Mouse (Mus musculus) hindlimb bud, embryonic 11.5 days (tissue): ENCODE measurements at regions not wholly inside any gene's neighbourhood (a gene's known extent, or its start where the extent isn't known, plus 50 kb on each side); places are given as distances from the start of the nearest gene placed in this dataset.

ENCODE experiments used
- DNase-seq: peaks from one replicate; pipeline ENCODE4 v3.0.0-alpha.2; 2012; ENCODE audit warnings: low read depth, low spot score; ENCODE audit errors: extremely low spot score

DNA sequence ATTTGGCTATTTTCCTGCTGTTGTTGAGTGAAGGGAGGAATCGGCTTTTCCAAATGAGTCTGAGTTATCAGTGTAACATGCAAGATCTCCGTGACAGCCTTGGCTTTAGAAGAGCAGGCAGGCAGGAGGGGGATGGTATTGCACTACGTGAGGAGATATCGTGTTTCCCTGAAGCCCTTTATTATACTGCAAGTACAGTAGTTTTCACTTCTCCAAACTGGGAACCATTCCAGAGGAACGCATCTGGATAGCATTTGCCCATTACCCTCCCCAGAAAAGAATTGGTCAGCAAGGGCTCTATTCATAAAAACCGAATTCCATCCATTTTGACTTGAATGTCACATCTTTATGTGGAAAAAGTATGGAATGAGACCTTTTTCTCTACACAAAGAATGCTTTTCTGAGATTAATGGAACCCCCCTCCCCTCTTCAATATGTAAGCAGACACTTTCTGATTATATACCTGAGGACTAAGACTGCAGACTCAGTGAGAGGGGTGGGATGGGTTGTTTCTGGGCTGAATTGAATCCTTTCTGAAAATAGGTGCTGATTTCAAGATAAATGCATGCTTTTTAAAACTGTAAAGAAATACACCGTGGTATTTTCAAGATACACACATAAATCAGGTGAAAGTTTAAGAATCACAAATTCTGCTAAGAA lies 571.8 kb downstream of the Car8 start:
- DNase-seq: no peak

DNA sequence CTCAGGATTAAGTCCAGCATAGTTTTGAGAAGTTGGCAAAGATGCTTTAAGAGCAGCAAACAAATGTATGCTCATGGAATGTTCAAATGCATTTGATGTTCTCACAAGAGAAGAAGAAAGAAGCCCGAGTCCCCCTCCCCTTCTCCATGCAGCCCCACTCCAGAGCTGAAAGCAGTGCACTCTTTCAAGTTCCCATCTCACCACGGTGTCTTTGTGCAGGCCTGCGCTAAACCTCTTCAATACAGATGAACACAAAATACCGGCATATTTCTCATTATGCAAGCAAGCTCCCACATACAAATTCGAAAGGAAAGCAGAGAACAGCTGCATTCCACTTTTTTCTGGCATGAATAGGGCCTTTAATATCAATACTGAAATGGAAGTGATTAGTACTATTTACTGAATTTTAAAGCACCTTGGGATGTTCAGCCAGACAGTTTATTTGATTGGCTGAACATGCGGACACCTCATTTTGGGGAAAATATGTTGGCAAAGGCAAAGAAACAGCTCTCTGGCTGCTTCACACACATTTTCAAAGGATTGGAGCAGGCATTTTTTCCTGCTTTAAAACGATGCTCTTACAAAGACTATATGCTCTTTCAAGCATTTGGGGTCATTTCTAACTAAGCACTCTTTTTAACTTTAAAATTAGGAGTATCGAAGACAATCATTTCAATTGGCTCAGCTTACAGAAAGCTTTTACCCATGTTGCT lies 595.8 kb downstream of the Car8 start:
- no peak for DNase-seq

DNA sequence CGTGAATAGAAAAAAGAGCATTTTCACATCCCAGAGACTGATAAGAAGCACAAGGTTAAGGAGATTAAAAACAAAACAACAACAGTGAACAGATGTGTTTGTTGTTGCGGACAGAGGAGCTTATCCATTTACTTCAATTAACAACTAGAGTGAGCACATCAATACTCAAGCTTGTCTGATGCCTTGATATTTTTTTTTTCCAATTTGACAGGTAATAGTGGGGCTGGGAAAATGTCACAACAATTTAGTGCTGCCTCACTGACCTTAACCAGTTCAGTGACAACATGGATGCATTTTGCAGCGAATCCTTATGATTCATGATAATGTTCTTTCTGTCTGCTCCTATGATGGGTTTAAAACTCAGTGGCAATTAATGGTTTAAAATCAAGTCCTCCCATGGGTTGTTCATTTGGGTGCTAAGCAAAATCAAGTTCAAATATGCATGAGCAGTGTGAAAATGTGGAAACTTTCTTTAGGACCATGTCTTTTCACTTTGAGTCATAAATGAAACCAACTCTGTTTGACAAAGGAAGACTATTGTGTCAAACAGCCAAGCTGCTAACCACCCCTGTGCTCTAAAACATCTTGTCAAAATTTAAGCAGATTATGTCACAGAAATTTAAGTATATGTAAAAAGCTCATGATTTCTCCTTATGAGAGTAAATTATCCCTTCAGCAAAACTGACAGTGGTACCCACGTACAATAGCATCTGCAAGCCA lies 641.0 kb downstream of the Car8 start:
- DNase-seq: no peak

DNA sequence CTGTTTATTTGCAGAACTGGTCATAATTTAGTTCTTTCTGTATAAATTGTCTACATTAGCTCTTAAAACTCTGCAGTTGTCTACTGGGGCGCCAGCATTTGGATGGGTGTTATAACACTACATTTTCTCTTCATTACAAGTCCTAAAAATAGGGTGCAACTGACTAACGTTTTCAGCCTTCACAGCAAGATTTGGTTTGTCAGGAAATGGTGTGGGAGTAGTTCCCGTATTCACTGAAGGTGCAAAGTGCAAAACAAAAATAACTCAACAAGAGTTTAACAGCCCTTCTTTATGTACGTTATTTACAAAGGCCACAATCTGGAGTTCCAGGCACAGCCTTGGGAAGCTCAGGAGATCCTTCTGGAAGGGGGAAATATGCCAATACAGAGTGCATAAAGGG lies 642.7 kb downstream of the Car8 start:
- no peak for DNase-seq

DNA sequence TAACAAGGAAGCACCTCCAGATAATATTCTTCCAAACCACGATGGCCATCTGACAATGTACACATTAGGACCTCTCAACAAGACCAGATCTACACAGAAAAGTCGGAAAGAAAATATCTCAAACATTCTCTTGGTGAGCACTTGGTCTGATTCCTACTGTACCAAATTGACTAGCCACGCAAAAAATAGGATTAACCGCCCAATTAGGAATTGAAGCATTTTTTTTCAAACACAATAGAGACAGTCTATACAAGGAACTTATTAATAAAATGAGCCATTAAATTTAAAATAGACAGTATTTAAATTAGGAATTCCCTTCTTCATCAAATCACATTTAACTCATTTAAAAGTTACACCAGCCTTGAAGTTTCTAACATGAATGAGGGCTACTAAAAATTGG lies 655.0 kb downstream of the Car8 start:
- no peak for DNase-seq

DNA sequence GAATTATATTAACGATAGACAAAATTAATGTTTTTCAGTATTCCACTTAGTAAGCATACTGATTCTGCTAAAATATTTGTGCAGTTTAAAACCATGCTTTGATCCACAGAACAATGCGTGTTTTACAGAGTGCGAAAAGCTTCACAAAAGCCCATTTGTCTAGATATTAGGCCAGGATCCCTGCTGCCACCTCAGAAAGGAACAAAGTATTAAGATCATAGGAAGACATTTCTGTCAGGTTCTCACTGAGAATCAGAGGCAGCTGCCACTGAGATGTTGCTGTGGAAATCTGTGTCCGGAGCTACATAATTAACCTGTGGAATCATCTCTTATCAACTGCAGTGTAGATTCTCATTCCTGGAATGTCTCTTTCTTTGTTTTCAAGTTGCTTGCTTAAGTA lies 656.9 kb downstream of the Car8 start:
- no peak for DNase-seq

DNA sequence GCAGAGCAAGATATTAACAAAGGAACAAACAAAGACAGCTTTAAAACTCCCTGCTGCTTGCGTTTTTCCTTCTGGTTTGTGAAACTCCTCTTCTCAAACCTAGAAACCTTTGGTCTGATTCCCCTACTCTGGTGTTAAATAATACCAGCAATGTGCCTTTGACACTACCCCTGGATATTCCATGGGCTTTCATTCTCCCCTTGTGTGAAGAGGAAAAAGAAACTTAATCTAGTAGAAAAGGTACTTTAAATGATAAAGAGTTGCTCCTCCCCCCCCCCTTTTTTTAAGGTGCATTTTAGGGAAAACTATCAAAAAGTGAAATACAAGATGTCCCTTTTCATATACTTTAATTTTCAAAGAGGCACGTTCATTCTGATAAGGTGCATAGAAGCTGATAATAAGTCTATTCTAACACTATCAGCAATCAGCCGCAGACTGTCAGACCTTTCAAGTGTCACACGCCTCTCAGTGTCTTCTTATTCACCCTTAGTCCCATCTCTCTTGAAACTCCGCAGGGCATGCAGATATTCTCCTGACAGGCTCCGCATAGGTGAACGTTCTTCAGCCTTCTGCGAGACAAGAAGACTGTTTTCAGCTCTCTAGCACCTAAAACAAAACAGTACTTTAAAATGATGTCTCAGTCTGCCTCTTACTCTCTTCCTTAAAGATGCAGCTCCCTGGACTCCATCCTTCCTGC lies 657.5 kb downstream of the Car8 start:
- no peak for DNase-seq

DNA sequence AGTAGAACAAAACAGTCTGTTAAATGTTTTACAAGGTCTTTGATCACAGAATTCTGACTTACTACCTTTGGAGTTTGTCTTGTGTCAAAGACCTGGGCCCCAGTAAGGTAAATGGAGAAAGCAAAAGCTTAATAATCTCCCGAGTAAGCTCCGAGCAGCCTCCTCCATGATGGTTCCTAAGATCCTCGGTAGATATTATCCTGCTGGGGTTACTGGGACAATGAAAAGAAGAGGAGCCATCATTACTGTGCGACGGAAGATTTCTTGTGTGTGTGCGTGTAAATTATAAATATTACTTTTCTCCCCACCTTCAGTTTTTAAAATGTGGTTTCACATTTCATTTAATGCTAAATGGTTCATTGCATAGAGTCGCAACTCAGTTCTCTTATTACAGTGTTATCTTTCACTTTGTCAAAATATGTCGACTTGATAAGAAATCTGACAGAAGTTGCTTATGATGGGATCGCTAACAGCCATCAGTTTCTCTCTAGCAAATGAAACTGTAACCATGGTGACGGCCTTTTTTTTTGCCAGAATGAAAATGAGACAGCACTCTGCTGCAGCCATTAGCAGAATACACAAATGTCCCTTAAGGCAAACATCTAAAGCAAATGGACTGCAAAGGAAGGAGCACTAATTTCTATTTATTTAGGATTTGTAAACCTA lies 658.2 kb downstream of the Car8 start:
- no peak for DNase-seq

DNA sequence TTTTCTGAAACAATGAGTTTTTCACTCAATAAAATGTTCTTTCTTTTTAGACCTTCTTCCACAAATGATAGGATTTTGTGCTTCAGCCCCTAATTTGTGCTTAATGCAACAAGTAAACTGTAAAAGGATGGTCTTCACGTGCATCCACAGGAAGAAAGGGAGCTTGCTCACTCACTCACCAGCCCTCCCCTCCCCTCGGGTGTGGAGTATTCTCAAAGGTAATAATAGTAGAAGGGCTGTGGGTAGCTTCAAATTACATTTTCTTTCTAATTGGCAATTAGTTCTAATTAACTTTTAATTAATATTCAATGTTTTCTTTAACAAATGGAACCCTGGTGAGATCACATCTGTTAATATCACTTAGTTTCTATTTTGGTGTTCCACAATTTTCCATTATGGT lies 664.8 kb downstream of the Car8 start:
- no peak for DNase-seq

DNA sequence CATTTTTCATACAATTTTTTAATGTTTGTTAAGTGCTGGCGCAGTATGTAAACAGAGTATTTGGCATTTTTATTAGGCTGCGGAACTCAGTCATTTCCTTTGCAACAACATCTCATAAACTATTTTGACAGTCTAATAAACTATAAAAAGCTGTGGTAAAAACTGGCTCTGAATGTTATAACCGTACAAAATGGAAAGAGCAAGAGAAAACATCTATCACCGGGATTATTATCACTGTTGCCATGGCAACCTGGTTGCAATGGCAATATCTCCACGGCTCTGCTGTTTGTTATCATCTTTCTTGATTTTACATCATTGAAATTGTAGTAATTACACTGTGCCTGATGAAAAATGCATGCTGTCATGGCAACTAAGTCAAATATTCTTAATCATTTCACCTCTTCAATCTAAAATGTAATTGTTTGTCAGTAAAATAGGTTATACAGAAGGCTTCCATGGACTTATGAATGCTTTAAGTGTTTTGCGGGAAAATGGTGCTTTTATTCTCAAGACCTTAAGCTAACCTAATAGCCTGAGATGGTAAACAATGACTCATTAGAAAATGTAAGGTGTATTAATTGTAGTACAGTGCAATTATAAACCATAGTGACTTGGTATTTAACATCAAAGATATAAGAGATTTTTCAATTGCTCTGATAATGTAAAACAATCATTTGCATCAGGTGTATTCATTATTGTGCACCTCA lies 671.0 kb downstream of the Car8 start:
- no peak for DNase-seq

DNA sequence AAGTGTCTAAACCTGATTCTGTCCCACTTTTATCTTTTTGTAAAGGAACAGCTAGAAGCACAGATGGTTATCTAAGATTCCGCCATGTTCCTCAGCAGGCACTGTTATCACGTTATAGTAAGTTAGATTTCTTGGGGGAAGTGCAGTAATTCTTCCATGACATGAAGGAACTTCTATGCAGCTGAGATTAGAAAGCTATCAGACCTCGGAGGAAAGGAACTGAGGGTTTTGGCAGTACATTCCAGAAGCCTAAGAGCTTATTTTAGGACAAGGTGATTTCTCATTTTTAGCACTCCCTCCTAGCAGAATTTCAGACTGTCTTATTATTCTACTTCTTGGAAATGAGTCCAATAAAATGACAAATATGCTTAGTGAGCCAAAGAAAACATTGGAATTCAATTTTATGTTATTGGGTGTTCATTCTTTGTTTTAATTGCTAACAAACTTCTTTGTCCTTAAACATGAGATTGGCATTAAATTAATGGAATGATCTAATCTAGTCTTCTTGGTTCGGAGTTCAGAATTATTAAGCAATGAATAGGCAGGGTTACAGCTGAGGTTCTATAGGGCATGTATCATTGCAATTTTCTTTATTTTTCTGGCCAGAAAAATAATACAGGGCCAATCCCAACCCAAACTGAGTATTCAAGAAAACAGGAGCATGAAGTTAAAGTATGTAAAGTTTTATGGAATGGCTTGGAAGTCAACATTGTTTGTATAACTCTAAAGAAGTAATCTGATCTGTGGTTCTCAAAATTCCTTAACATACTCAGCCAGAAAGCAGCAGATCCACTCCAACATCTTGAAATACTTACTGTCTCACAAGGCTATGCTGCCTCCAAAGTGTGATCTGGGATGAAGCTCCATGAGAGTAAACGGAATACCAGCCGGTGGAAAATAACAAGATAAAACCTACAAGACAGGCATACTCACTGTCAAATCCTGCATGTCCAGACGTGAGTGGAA lies 678.7 kb downstream of the Car8 start:
- DNase-seq: no peak

DNA sequence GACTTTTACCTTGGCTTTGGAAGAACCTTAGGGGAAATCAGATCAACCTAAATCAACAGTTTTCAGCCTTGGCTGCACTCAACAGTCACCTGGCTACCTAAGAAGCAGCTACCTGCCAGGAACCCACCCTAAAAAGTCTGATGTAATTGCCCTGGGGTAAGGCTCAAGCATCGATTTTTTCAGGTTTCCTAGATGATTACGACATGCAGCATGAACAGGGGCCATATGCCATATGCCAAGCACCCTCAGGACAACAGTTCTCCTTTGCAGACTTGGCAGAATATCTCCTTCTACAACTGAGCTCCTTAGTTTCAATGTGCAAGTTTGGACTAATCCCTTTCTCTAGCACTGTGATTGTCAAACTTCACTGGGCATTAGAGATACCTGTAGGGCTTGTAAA lies 680.1 kb downstream of the Car8 start:
- no peak for DNase-seq

DNA sequence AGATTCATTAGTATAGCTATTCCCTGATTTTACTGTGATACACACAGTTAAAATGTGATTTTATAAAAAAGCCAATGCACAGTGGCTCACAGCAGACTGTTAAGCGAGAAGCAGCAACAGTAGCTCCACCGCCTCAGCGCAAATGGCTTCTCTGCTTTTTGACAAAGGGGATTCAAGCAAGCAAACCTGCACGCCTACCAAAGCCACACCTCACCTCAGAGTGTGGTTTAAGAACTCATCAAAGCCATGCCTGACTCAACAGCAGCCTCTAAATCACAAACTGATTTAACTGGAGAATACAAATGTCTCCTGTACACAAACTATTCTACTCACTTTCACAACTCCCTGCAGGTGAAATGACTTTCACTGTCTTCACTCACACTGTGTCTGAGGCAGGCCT lies 704.5 kb downstream of the Car8 start:
- no peak for DNase-seq

DNA sequence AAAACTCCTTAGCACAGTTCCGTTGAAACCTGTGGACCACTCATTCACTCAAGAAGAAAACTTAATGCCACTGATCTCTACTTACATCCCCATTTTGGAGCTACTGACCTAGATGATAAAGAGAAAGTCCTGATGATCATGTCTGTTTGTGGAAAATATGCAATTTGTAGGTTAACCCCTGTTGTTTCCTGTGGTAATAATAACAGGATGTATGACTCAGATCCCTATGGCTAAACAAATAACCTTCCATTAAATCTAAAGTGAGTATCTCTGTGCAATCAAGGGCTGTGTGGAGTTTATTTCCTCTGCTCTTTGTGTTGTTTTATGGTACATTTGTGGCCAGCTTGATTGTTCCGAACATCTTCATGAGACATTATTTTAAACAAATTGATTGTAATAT lies 711.1 kb downstream of the Car8 start:
- DNase-seq: no peak

DNA sequence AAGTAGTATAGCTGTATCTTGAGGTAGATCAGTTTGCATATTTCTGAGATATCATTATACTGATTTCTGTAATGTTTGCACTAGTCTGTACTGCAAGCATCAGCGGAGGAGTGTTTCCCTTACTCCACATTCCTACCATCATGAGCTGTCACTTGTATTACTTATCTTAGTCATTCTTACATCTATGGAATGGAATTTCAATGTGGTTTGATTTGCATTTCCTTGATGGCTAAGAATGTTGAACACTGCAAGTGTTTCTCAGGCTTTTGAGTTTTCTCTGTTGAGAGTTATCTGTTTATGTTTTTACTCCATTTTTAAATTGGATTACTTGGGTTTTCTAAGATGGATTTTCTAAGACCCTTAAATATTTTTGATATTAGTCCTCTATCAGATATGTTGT lies 725.8 kb downstream of the Car8 start:
- no peak for DNase-seq

DNA sequence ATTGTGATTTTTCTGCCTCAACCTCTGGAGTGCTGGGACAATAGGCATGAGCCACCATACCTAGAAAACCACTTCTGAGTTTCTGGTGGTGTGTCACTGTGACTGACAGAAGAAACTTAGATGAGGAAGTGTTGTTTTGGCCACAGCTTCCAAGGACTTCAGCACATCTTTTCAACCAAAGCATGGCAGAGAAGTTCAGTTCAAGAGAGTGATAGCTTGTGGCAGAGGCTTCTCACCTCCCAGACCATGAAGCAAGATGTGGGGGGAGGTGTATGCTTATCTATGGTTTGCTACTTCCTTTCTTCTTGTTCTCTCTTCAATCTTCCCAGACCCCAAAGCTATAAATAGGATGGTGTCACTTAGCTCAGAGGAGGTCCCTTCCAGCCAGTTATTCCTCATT lies 753.3 kb downstream of the Car8 start:
- no peak for DNase-seq

DNA sequence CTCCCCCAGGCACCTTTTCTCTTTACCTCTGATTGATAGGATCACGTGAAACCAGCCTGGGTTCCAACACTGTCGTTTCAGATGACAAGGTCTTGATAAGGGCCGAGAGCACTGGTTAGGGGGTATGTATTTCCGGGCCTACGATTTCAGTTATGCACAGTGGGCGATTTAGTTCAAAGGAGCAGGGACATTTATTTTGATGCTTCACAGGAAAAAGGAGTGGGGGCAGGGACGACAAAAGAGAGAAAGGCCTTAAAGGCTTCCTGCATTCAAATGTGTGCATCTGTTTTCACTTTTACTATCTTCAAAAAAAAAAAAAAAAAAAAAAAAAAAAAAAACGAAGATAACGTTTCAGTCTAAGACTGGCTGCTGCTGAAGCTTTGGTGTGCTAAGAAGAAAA lies 783.7 kb downstream of the Car8 start:
- DNase-seq: no peak

DNA sequence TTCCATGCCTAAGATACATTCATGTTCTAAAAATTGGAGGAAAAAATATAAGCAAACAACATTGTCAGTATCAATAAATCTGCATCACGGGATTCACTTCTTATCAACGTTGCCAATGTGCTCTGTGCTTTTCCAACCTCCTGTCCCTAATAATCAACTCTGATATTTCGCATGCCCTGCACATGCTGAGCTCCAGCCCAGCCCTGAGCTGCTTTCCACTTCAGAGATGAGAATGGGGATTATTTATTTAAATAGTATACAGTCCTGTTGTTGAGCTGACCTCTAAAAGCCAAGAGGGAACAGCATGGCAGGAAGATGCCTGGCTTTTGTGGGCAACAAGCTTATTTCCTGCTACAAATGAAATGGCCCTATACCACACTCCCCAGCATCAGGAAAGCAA lies 786.2 kb downstream of the Car8 start:
- no peak for DNase-seq

DNA sequence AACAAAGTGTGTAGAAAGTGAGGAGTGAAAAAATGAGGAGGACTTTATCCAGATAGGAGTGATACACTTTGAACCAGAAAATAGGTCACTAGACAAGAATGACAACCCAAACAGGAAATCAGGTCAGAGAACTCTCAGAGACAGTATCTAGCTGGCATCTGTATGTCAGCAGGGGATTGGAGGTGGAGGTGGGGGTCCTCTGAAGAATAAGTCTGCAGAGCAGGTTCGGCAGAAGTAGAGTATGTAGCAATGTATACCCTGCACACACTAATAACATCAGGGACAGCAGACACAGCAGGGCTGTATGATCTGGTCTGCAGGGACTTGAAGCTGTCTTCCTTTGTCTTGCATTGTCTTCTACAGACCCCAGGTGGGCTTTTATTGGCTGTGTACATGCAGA lies 787.9 kb downstream of the Car8 start:
- no peak for DNase-seq
